20 mouse cellular contexts compared by ENCODE assay signal in the genomic region with DNA sequence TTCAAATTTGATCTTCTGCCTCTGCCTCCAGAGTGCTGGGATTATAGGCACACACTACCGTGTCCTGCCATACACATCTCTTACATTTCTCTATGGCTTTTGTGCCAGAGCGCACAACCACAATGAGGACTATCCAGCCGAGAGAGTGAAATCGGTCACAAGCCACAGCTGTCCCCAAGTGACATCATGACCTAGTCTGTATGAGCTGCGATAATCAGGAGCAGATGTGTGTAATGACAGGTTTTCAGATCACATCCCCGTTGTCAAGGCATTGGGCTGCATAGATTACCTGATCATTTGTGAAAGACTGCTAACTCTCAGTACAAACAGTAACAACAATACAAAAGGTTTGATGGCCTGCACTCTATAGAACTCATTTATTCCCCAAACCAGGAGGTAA. TPM values are rescaled to one million over a fixed set of nuclear protein-coding genes. Genes with fewer than 3 reads are reported as not detected.
DNase-seq lines count a peak whose midpoint lies in the region; ATAC-seq and TF ChIP-seq lines count a peak whose summit lies in the region.
"Had no signal": no experiment of that assay in that cellular context is flagged by ENCODE, and none has a peak within 500 bp of the region (broad histone marks: within the 10 kb centered on the region; RNA-seq: fewer than 3 reads in every experiment).

No protein-coding gene starts in this region.

- no peak for ATAC-seq in hindbrain, embryonic 11.5 days (ENCODE audit: low FRiP score)
- no peak for ATAC-seq in hindbrain, postnatal 0 days
- no peak for ATAC-seq in midbrain, embryonic 12.5 days (ENCODE audit: low FRiP score, low read depth)
- ATAC-seq in midbrain, postnatal 0 days (ENCODE audit: low FRiP score), result no peak
- ATAC-seq: forebrain, embryonic 14.5 days; inflammation-experienced regulatory T-cells, adult 6 months; liver, embryonic 12.5 days had no signal

- no peak overlapping the region for H3K4me3 ChIP-seq in hindbrain, embryonic 11.5 days (ENCODE audit: low read depth, low read length)
- no peak overlapping the region for H3K4me3 ChIP-seq in hindbrain, postnatal 0 days (ENCODE audit: low read length)
- H3K4me3 ChIP-seq in midbrain, embryonic 12.5 days, result no peak overlapping the region
- no peak overlapping the region for H3K4me3 ChIP-seq in midbrain, postnatal 0 days (ENCODE audit: low read depth, low read length)
- H3K4me3 ChIP-seq: heart, embryonic 12.5 days; liver, embryonic 12.5 days had no signal

- H3K27me3 ChIP-seq in hindbrain, embryonic 11.5 days (ENCODE audit: control insufficient read depth, insufficient read depth, low read length), result no peaks in the 10 kb centered on the region
- no peaks in the 10 kb centered on the region for H3K27me3 ChIP-seq in hindbrain, postnatal 0 days (ENCODE audit: insufficient read depth, low read length)
- H3K27me3 ChIP-seq in midbrain, embryonic 12.5 days, result no peaks in the 10 kb centered on the region
- H3K27me3 ChIP-seq in midbrain, postnatal 0 days (ENCODE audit: insufficient read depth, low read length), result no peaks in the 10 kb centered on the region
- H3K27me3 ChIP-seq: heart, embryonic 12.5 days had no signal

- WGBS in hindbrain, embryonic 11.5 days, result 60% methylated on average over 6 of the region's 6 CpGs
- 52% methylated on average over 6 of the region's 6 CpGs for WGBS in hindbrain, postnatal 0 days
- WGBS in midbrain, embryonic 12.5 days, result 57% methylated on average over 6 of the region's 6 CpGs
- 58% methylated on average over 6 of the region's 6 CpGs for WGBS in midbrain, postnatal 0 days

- no peak overlapping the region for H3K9ac ChIP-seq in hindbrain, embryonic 11.5 days (ENCODE audit: low read depth, low read length)
- no peak overlapping the region for H3K9ac ChIP-seq in hindbrain, postnatal 0 days (replicated peaks; ENCODE audit: low read length)
- no peak overlapping the region for H3K9ac ChIP-seq in midbrain, embryonic 12.5 days (replicated peaks)
- H3K9ac ChIP-seq in midbrain, postnatal 0 days (replicated peaks; ENCODE audit: low read length, poor library complexity, severe bottlenecking), result no peak overlapping the region
- H3K9ac ChIP-seq: heart, embryonic 12.5 days; liver, embryonic 12.5 days; lung, embryonic 14.5 days had no signal

- DNase-seq in hindbrain, embryonic 11.5 days (ENCODE audit: low spot score), result peak; percentile 30
- no peak for DNase-seq in hindbrain, postnatal 0 days (ENCODE audit: low spot score)
- DNase-seq in midbrain, postnatal 0 days (ENCODE audit: low spot score), result no peak
- peak; percentile 53 for DNase-seq in forelimb bud, embryonic 11.5 days (ENCODE audit: low read depth, low spot score)
- DNase-seq in retina, postnatal 1 day, result peak; percentile 64
- DNase-seq in spleen, adult 12 weeks (ENCODE audit: low spot score), result no peak
- no peak for DNase-seq in ovary, postnatal 14 days (ENCODE audit: low spot score)
- DNase-seq: cerebellum, adult 8-10 months; heart, postnatal 14 days; kidney, adult 9 months; kidney, postnatal 4 days; lung, embryonic 14.5 days; lung, postnatal 36 days; spleen, adult 18-20 months; thymus, postnatal 4 days had no signal

- H3K36me3 ChIP-seq in hindbrain, embryonic 11.5 days (ENCODE audit: control insufficient read depth, insufficient read depth, low read length), result no peaks in the 10 kb centered on the region
- H3K36me3 ChIP-seq in hindbrain, postnatal 0 days (ENCODE audit: insufficient read depth, low read length), result no peaks in the 10 kb centered on the region; the same call in 1 of the 2 replicates
- H3K36me3 ChIP-seq in midbrain, embryonic 12.5 days, result no peaks in the 10 kb centered on the region
- H3K36me3 ChIP-seq in midbrain, postnatal 0 days (ENCODE audit: insufficient read depth, low read length), result peaks cover 8% of the 10 kb centered on the region; the same call in 1 of the 2 replicates
- H3K36me3 ChIP-seq: heart, embryonic 12.5 days; liver, embryonic 12.5 days had no signal

- no peak for TF ChIP-seq CTCF in hindbrain, postnatal 0 days (IDR thresholded peaks at IDR 0.05; ENCODE audit: low read depth)
- TF ChIP-seq CTCF in midbrain, postnatal 0 days (IDR thresholded peaks at IDR 0.05), result no peak

- no peak overlapping the region for H3K4me2 ChIP-seq in hindbrain, embryonic 11.5 days (replicated peaks; ENCODE audit: low read depth, low read length)
- no peak overlapping the region for H3K4me2 ChIP-seq in hindbrain, postnatal 0 days (ENCODE audit: low read depth, low read length)
- H3K4me2 ChIP-seq in midbrain, embryonic 12.5 days (replicated peaks), result no peak overlapping the region
- no peak overlapping the region for H3K4me2 ChIP-seq in midbrain, postnatal 0 days (ENCODE audit: low read depth, low read length, poor library complexity, severe bottlenecking)
- H3K4me2 ChIP-seq: heart, embryonic 12.5 days; liver, embryonic 12.5 days; lung, embryonic 14.5 days had no signal

- no peaks in the 10 kb centered on the region for H3K4me1 ChIP-seq in hindbrain, embryonic 11.5 days (replicated peaks; ENCODE audit: control insufficient read depth, insufficient read depth, low read length)
- H3K4me1 ChIP-seq in hindbrain, postnatal 0 days (ENCODE audit: insufficient read depth, low read length), result peaks cover 5% of the 10 kb centered on the region; the same call in 1 of the 2 replicates
- H3K4me1 ChIP-seq in midbrain, embryonic 12.5 days, result peaks cover 17% of the 10 kb centered on the region
- H3K4me1 ChIP-seq in midbrain, postnatal 0 days (ENCODE audit: insufficient read depth, low read length), result no peaks in the 10 kb centered on the region
- H3K4me1 ChIP-seq: liver, embryonic 12.5 days had no signal

- H3K9me3 ChIP-seq in hindbrain, embryonic 11.5 days (ENCODE audit: control insufficient read depth, low read length), result no peaks in the 10 kb centered on the region
- H3K9me3 ChIP-seq in hindbrain, postnatal 0 days (ENCODE audit: low read length), result no peaks in the 10 kb centered on the region
- H3K9me3 ChIP-seq in midbrain, embryonic 12.5 days, result no peaks in the 10 kb centered on the region
- no peaks in the 10 kb centered on the region for H3K9me3 ChIP-seq in midbrain, postnatal 0 days (ENCODE audit: low read length)
- H3K9me3 ChIP-seq: heart, embryonic 12.5 days; liver, embryonic 12.5 days had no signal

- no peak overlapping the region for H3K27ac ChIP-seq in hindbrain, embryonic 11.5 days (ENCODE audit: low read depth, low read length)
- no peak overlapping the region for H3K27ac ChIP-seq in hindbrain, postnatal 0 days
- 0 out of 2 replicates have a peak overlapping the region, but pooled peaks have one; percentile 15 for H3K27ac ChIP-seq in midbrain, embryonic 12.5 days (replicated peaks)
- H3K27ac ChIP-seq in midbrain, postnatal 0 days (ENCODE audit: low read depth, low read length), result no peak overlapping the region
- H3K27ac ChIP-seq: liver, embryonic 12.5 days had no signal

RNA-seq across cellular contexts. Expression of a gene that starts 28.4 kb away (rescaled TPM):
- polyA plus RNA-seq in hindbrain, embryonic 11.5 days (2014; fragmentation: Nextera tagmentation; extraction: Ambion mirVana), result 99.0 and 99.3 TPM in 2 replicates
- total RNA-seq in hindbrain, postnatal 0 days (2014; rRNA removed), result 51.2 and 61.4 TPM in 2 replicates
- polyA plus RNA-seq in hindbrain, postnatal 0 days (2015; fragmentation: Nextera tagmentation; extraction: Ambion mirVana), result 60.8 and 62.5 TPM in 2 replicates
- polyA plus RNA-seq in midbrain, embryonic 12.5 days (2016; fragmentation: Nextera tagmentation; extraction: Ambion mirVana), result 102 TPM in 2 replicates
- 39.5 and 48.7 TPM in 2 replicates for total RNA-seq in midbrain, postnatal 0 days (2014; rRNA removed)
- 56.6 and 57.1 TPM in 2 replicates for polyA plus RNA-seq in midbrain, postnatal 0 days (2015; fragmentation: Nextera tagmentation; extraction: Ambion mirVana)

RNA-seq across cellular contexts. Expression of a gene that starts 55.6 kb away (rescaled TPM):
- 13.4 and 21.0 TPM in 2 replicates for polyA plus RNA-seq in hindbrain, embryonic 11.5 days (2014; fragmentation: Nextera tagmentation; extraction: Ambion mirVana)
- 69.8 and 71.3 TPM in 2 replicates for total RNA-seq in hindbrain, postnatal 0 days (2014; rRNA removed)
- 8.8 and 9.5 TPM in 2 replicates for polyA plus RNA-seq in hindbrain, postnatal 0 days (2015; fragmentation: Nextera tagmentation; extraction: Ambion mirVana)
- 11.2 and 12.2 TPM in 2 replicates for polyA plus RNA-seq in midbrain, embryonic 12.5 days (2016; fragmentation: Nextera tagmentation; extraction: Ambion mirVana)
- total RNA-seq in midbrain, postnatal 0 days (2014; rRNA removed), result 59.8 and 63.1 TPM in 2 replicates
- polyA plus RNA-seq in midbrain, postnatal 0 days (2015; fragmentation: Nextera tagmentation; extraction: Ambion mirVana), result 7.1 and 8.4 TPM in 2 replicates

Comparison
In these comparisons a context has a peak if more than half of its experiments do, and no peak if none do; other contexts are left out.
1. DNase-seq: peak in hindbrain, embryonic 11.5 days (single experiment), forelimb bud, embryonic 11.5 days (single experiment) and retina, postnatal 1 day (single experiment); none in hindbrain, postnatal 0 days (single experiment), midbrain, postnatal 0 days (single experiment), spleen, adult 12 weeks (single experiment) and ovary, postnatal 14 days (single experiment).